Mouse (Mus musculus) erythroblast, embryonic 14.5 days (primary cell): Measurements from ENCODE around the gene Med9.

ENCODE experiments used
- GATA1 ChIP-seq: IDR thresholded peaks from 2 replicates; pipeline ENCODE4 v1.6.1; 2012; ENCODE audit warnings: low read length, inconsistent platforms, mixed read lengths
- TAL1 ChIP-seq: IDR thresholded peaks from 3 replicates; pipeline ENCODE4 v1.6.1; 2012; ENCODE audit warnings: low read length, inconsistent platforms, mixed read lengths

- TF ChIP-seq TAL1, result no peak
- TF ChIP-seq GATA1, result no peak
These were observed 46.3 kb downstream of the Med9 start for GRCm38 (mm10) chr11:59994318-59994717.
